In genomic region chr14:72708581-72708991, GRCm38 (mm10) we compare ENCODE assay signal across 8 mouse cellular contexts. TPM values are rescaled to one million over a fixed set of nuclear protein-coding genes. Genes with fewer than 3 reads are reported as not detected.
A peak's percentile ranks its signal among the peaks of the same experiment; 100 is the strongest.
DNase-seq lines count a peak whose midpoint lies in the region; ATAC-seq and TF ChIP-seq lines count a peak whose summit lies in the region.

No protein-coding gene starts in this region.

- intact Hi-C loops in left cerebral cortex, postnatal 25 days (cut with DNase I), result loop anchor here (2.0 kb wide), 1 partner anchor 106 kb away; no protein-coding TSS in a partner anchor

- TF ChIP-seq POLR2A in brain, embryonic 14.5 days (IDR thresholded peaks at IDR 0.05; ENCODE audit: borderline replicate concordance, extremely low read depth, insufficient read depth, insufficient read length, poor library complexity, severe bottlenecking), result no peak

- no peaks in the 10 kb centered on the region for H3K4me1 ChIP-seq in forebrain, embryonic 14.5 days (ENCODE audit: control insufficient read depth, insufficient read depth, low read length)
- H3K4me1 ChIP-seq in limb, embryonic 13.5 days, result peaks cover 6% of the 10 kb centered on the region
- H3K4me1 ChIP-seq in neural tube, embryonic 12.5 days, result peaks cover 3% of the 10 kb centered on the region; the same call in 1 of the 2 replicates

- peak overlapping the region; percentile 67 for H3K4me2 ChIP-seq in forebrain, embryonic 14.5 days (ENCODE audit: low read length)
- H3K4me2 ChIP-seq in limb, embryonic 13.5 days (replicated peaks), result peak overlapping the region; percentile 82
- H3K4me2 ChIP-seq in neural tube, embryonic 12.5 days (replicated peaks), result peak overlapping the region; percentile 91

- no peak overlapping the region for H3K27ac ChIP-seq in forebrain, embryonic 14.5 days (ENCODE audit: low read depth, low read length)
- no peak overlapping the region for H3K27ac ChIP-seq in limb, embryonic 13.5 days
- no peak overlapping the region for H3K27ac ChIP-seq in neural tube, embryonic 12.5 days

- no peaks in the 10 kb centered on the region for H3K27me3 ChIP-seq in forebrain, embryonic 14.5 days (replicated peaks; ENCODE audit: control insufficient read depth, insufficient read depth, low read length)
- peaks cover 12% of the 10 kb centered on the region; the same call in 1 of the 2 replicates for H3K27me3 ChIP-seq in limb, embryonic 13.5 days
- H3K27me3 ChIP-seq in neural tube, embryonic 12.5 days (replicated peaks), result no peaks in the 10 kb centered on the region

- no peak for ATAC-seq in forebrain, embryonic 14.5 days
- no peak for ATAC-seq in limb, embryonic 13.5 days (ENCODE audit: low FRiP score, low read depth)
- no peak for ATAC-seq in neural tube, embryonic 12.5 days (ENCODE audit: low FRiP score, low read depth)

- peak; percentile 8 to 12 for DNase-seq in left cerebral cortex, postnatal 25 days (ENCODE audit: low spot score in 2 of 2)
- no peak for DNase-seq in left cerebral cortex, adult 11 months (ENCODE audit: low spot score)
- DNase-seq in brain, embryonic 14.5 days (ENCODE audit: low read depth), result peak; percentile 76
- peak; percentile 66 for DNase-seq in forebrain, embryonic 14.5 days (ENCODE audit: low spot score)
- DNase-seq in gastrocnemius, adult 18-20 months (ENCODE audit: low spot score), result no peak
- DNase-seq in kidney, postnatal 25 days, result no peak

- H3K9me3 ChIP-seq in forebrain, embryonic 14.5 days (replicated peaks; ENCODE audit: control insufficient read depth, low read length), result no peaks in the 10 kb centered on the region
- no peaks in the 10 kb centered on the region for H3K9me3 ChIP-seq in limb, embryonic 13.5 days
- no peaks in the 10 kb centered on the region for H3K9me3 ChIP-seq in neural tube, embryonic 12.5 days

- H3K9ac ChIP-seq in forebrain, embryonic 14.5 days (ENCODE audit: low read length), result peak overlapping the region; percentile 85; the same call in 1 of the 2 replicates
- peak overlapping the region; percentile 88; the same call in 1 of the 2 replicates for H3K9ac ChIP-seq in limb, embryonic 13.5 days
- peak overlapping the region; percentile 85; the same call in 1 of the 2 replicates for H3K9ac ChIP-seq in neural tube, embryonic 12.5 days

- WGBS in forebrain, embryonic 14.5 days, result 27% methylated on average over 11 of the region's 11 CpGs
- 41% methylated on average over 11 of the region's 11 CpGs for WGBS in limb, embryonic 13.5 days
- whole genome bisulfite sequencing in neural tube, embryonic 12.5 days, result 43% methylated on average over 11 of the region's 11 CpGs

- H3K36me3 ChIP-seq in forebrain, embryonic 14.5 days (ENCODE audit: control insufficient read depth, insufficient read depth, low read length), result no peaks in the 10 kb centered on the region
- H3K36me3 ChIP-seq in limb, embryonic 13.5 days, result no peaks in the 10 kb centered on the region
- H3K36me3 ChIP-seq in neural tube, embryonic 12.5 days, result no peaks in the 10 kb centered on the region

- no peak for TF ChIP-seq CTCF in brain, embryonic 14.5 days (IDR thresholded peaks at IDR 0.05; ENCODE audit: borderline replicate concordance, extremely low read depth, insufficient read depth, insufficient read length)

- H3K4me3 ChIP-seq in forebrain, embryonic 14.5 days (ENCODE audit: low read depth, low read length), result peak overlapping the region; percentile 82
- H3K4me3 ChIP-seq in limb, embryonic 13.5 days, result peak overlapping the region; percentile 82
- H3K4me3 ChIP-seq in neural tube, embryonic 12.5 days, result peak overlapping the region; percentile 87

RNA-seq across cellular contexts. Expression of gene Fndc3a, which starts 1.2 kb away (rescaled TPM):
- total RNA-seq in left cerebral cortex, postnatal 25 days (2021), result 10 to 100 TPM; 52.8 to 52.9 TPM
- 28.3 and 40.7 TPM in 2 replicates for polyA plus RNA-seq in brain, embryonic 14.5 days (2012; rRNA removed)
- 39.7 and 39.9 TPM in 2 replicates for polyA plus RNA-seq in forebrain, embryonic 14.5 days (2014; fragmentation: Nextera tagmentation; extraction: Ambion mirVana)
- polyA plus RNA-seq in limb, embryonic 13.5 days (2015; fragmentation: Nextera tagmentation; extraction: Ambion mirVana), result 52.3 and 54.0 TPM in 2 replicates
- polyA plus RNA-seq in neural tube, embryonic 12.5 days (2016; fragmentation: Nextera tagmentation; extraction: Ambion mirVana), result 43.2 and 45.2 TPM in 2 replicates
- 1 to 10 TPM; 4.7 to 6.6 TPM for total RNA-seq in gastrocnemius, adult 18-20 months (2021)

Comparison
In these comparisons a context has a peak if more than half of its experiments do, and no peak if none do; other contexts are left out.
1. DNase-seq: peak in left cerebral cortex, postnatal 25 days (2 of 2), brain, embryonic 14.5 days (single experiment) and forebrain, embryonic 14.5 days (single experiment); none in left cerebral cortex, adult 11 months (single experiment), gastrocnemius, adult 18-20 months (single experiment) and kidney, postnatal 25 days (0 of 2).
2. Peak in every context shown above with its lines, with median percentiles within 50 percentile points of each other: H3K4me2 ChIP-seq, H3K4me3 ChIP-seq and H3K9ac ChIP-seq.